Mouse (Mus musculus): ENCODE measurements at regions not wholly inside any gene's neighbourhood (a gene's known extent, or its start where the extent isn't known, plus 50 kb on each side); places are given as distances from the start of the nearest gene placed in this dataset.

- no peak for DNase-seq
These were observed 484.6 kb upstream of the Chrm3 start for GRCm38 (mm10) chr13:10845212-10845611.

- DNase-seq = no peak
These were observed 438.8 kb upstream of the Chrm3 start for GRCm38 (mm10) chr13:10799351-10799913.

All from lung, postnatal 4 days (tissue).